Mouse (Mus musculus): ENCODE measurements at regions not wholly inside any gene's neighbourhood (a gene's known extent, or its start where the extent isn't known, plus 50 kb on each side); places are given as distances from the start of the nearest gene placed in this dataset.

- H3K4me1 ChIP-seq (ENCODE audit: control insufficient read depth, insufficient read depth, insufficient read length, low read length), result peaks cover 22% of the 10 kb centered on the region
- H3K27ac ChIP-seq (ENCODE audit: insufficient read depth, low read depth, low read length), result no peak overlapping the region
- no peak overlapping the region for H3K4me3 ChIP-seq (ENCODE audit: low read depth, low read length)
- no peaks in the 10 kb centered on the region for H3K36me3 ChIP-seq (ENCODE audit: control insufficient read depth, insufficient read depth, low read length)
- no peak for TF ChIP-seq CTCF (IDR thresholded peaks at IDR 0.05; ENCODE audit: extremely low read depth, insufficient read length, insufficient replicate concordance, low read depth, low read length)
- no peak for TF ChIP-seq POLR2A (IDR thresholded peaks at IDR 0.05; ENCODE audit: low read depth, low read length)
- WGBS, result 19% methylated on average over 6 of the region's 6 CpGs
- no peaks in the 10 kb centered on the region for H3K27me3 ChIP-seq (ENCODE audit: control insufficient read depth, insufficient read depth, low read length)
Observed at GRCm38 (mm10) chr4:95153737-95154287, 101.8 kb upstream of the Jun start.

- Histone ChIP-seq H3K27me3 (ENCODE audit: control insufficient read depth, insufficient read depth, low read length) (no peaks in the 10 kb centered on the region), H3K4me3 (ENCODE audit: low read depth, low read length) (no peak overlapping the region), H3K36me3 (ENCODE audit: control insufficient read depth, insufficient read depth, low read length) (no peaks in the 10 kb centered on the region), H3K27ac (ENCODE audit: insufficient read depth, low read depth, low read length) (no peak overlapping the region), H3K4me1 (ENCODE audit: control insufficient read depth, insufficient read depth, insufficient read length, low read length) (peaks cover 22% of the 10 kb centered on the region)
- TF ChIP-seq POLR2A (IDR thresholded peaks at IDR 0.05; ENCODE audit: low read depth, low read length), result no peak
- TF ChIP-seq CTCF (IDR thresholded peaks at IDR 0.05; ENCODE audit: extremely low read depth, insufficient read length, insufficient replicate concordance, low read depth, low read length), result no peak
- WGBS, result 67% methylated on average over 14 of the region's 14 CpGs
Observed at GRCm38 (mm10) chr4:95154377-95154776, 102.4 kb upstream of the Jun start.

GRCm38 (mm10) chr4:95155178-95155577 is 103.2 kb upstream of the Jun start:
- WGBS, result 56% methylated on average over 2 of the region's 2 CpGs
- H3K4me3 ChIP-seq (ENCODE audit: low read depth, low read length), result no peak overlapping the region
- no peaks in the 10 kb centered on the region for H3K36me3 ChIP-seq (ENCODE audit: control insufficient read depth, insufficient read depth, low read length)
- no peak for TF ChIP-seq POLR2A (IDR thresholded peaks at IDR 0.05; ENCODE audit: low read depth, low read length)
- no peak for TF ChIP-seq CTCF (IDR thresholded peaks at IDR 0.05; ENCODE audit: extremely low read depth, insufficient read length, insufficient replicate concordance, low read depth, low read length)
- H3K27me3 ChIP-seq (ENCODE audit: control insufficient read depth, insufficient read depth, low read length), result no peaks in the 10 kb centered on the region
- H3K27ac ChIP-seq (ENCODE audit: insufficient read depth, low read depth, low read length), result no peak overlapping the region
- peaks cover 26% of the 10 kb centered on the region for H3K4me1 ChIP-seq (ENCODE audit: control insufficient read depth, insufficient read depth, insufficient read length, low read length)

- no peaks in the 10 kb centered on the region for H3K36me3 ChIP-seq (ENCODE audit: control insufficient read depth, insufficient read depth, low read length)
- peaks cover 30% of the 10 kb centered on the region for H3K4me1 ChIP-seq (ENCODE audit: control insufficient read depth, insufficient read depth, insufficient read length, low read length)
- no peak overlapping the region for H3K4me3 ChIP-seq (ENCODE audit: low read depth, low read length)
- 54% methylated on average over 5 of the region's 5 CpGs for WGBS
- no peak overlapping the region for H3K27ac ChIP-seq (ENCODE audit: insufficient read depth, low read depth, low read length)
- TF ChIP-seq POLR2A (IDR thresholded peaks at IDR 0.05; ENCODE audit: low read depth, low read length) (no peak), CTCF (IDR thresholded peaks at IDR 0.05; ENCODE audit: extremely low read depth, insufficient read length, insufficient replicate concordance, low read depth, low read length) (no peak)
- no peaks in the 10 kb centered on the region for H3K27me3 ChIP-seq (ENCODE audit: control insufficient read depth, insufficient read depth, low read length)
Observed at GRCm38 (mm10) chr4:95155796-95156195, 103.8 kb upstream of the Jun start.

- WGBS, result 26% methylated on average over 5 of the region's 5 CpGs
- H3K27ac ChIP-seq (ENCODE audit: insufficient read depth, low read depth, low read length), result no peak overlapping the region; the same call in 1 of the 2 replicates
- TF ChIP-seq CTCF (IDR thresholded peaks at IDR 0.05; ENCODE audit: extremely low read depth, insufficient read length, insufficient replicate concordance, low read depth, low read length) (no peak), POLR2A (IDR thresholded peaks at IDR 0.05; ENCODE audit: low read depth, low read length) (no peak)
- H3K36me3 ChIP-seq (ENCODE audit: control insufficient read depth, insufficient read depth, low read length), result no peaks in the 10 kb centered on the region
- H3K4me3 ChIP-seq (ENCODE audit: low read depth, low read length), result no peak overlapping the region
- H3K27me3 ChIP-seq (ENCODE audit: control insufficient read depth, insufficient read depth, low read length), result no peaks in the 10 kb centered on the region
- H3K4me1 ChIP-seq (ENCODE audit: control insufficient read depth, insufficient read depth, insufficient read length, low read length), result peaks cover 33% of the 10 kb centered on the region
Observed at GRCm38 (mm10) chr4:95156451-95157271, 104.6 kb upstream of the Jun start.

- Histone ChIP-seq H3K4me1 (ENCODE audit: control insufficient read depth, insufficient read depth, insufficient read length, low read length) (peaks cover 39% of the 10 kb centered on the region), H3K27ac (ENCODE audit: insufficient read depth, low read depth, low read length) (no peak overlapping the region), H3K4me3 (ENCODE audit: low read depth, low read length) (no peak overlapping the region), H3K36me3 (ENCODE audit: control insufficient read depth, insufficient read depth, low read length) (no peaks in the 10 kb centered on the region), H3K27me3 (ENCODE audit: control insufficient read depth, insufficient read depth, low read length) (no peaks in the 10 kb centered on the region)
- TF ChIP-seq POLR2A (IDR thresholded peaks at IDR 0.05; ENCODE audit: low read depth, low read length), result no peak
- TF ChIP-seq CTCF (IDR thresholded peaks at IDR 0.05; ENCODE audit: extremely low read depth, insufficient read length, insufficient replicate concordance, low read depth, low read length), result no peak
- 90% methylated on average over 7 of the region's 7 CpGs for WGBS
Observed at GRCm38 (mm10) chr4:95157653-95158430, 105.8 kb upstream of the Jun start.
